Mouse (Mus musculus) forebrain, embryonic 15.5 days (tissue): ENCODE data around the gene 4930444G20Rik. TPM values are rescaled to one million over a fixed set of nuclear protein-coding genes. Genes with fewer than 3 reads are reported as not detected.
"Not testable (repeated sequence)": the region's sequence is repeated elsewhere in the genome, so short reads cannot be mapped to it uniquely, and the experiment has no call there.

Experiments
- ATAC-seq: fragments of 200-750 bp; cut with Nextera tagmentation; replicated peaks from 2 replicates; pipeline ENCODE4 v1.8.0; 2017; ENCODE audit warnings: mild to moderate bottlenecking, moderate TSS enrichment, moderate library complexity
- H3K27ac ChIP-seq: fragments of 300-500 bp; sonication (generic); replicated peaks from 2 replicates; pipeline ENCODE4 v1.5.1; 2015; ENCODE audit warnings: mild to moderate bottlenecking, inconsistent platforms
- H3K27me3 ChIP-seq: fragments of 300-500 bp; sonication (generic); 2 replicates; pipeline ENCODE4 v1.6.1; 2015; ENCODE audit warnings: inconsistent platforms
- H3K36me3 ChIP-seq: fragments of 300-500 bp; sonication (generic); 2 replicates; pipeline ENCODE4 v1.6.1; 2015; ENCODE audit warnings: mild to moderate bottlenecking, inconsistent platforms
- H3K4me1 ChIP-seq: fragments of 300-500 bp; sonication (generic); 2 replicates; pipeline ENCODE4 v1.6.1; 2015; ENCODE audit warnings: inconsistent platforms
- H3K4me2 ChIP-seq: fragments of 300-500 bp; sonication (generic); replicated peaks from 2 replicates; pipeline ENCODE4 v1.6.1; 2015; ENCODE audit warnings: mild to moderate bottlenecking, inconsistent platforms
- H3K4me3 ChIP-seq: fragments of 300-500 bp; sonication (generic); 2 replicates; pipeline ENCODE4 v1.5.1; 2015; ENCODE audit warnings: mild to moderate bottlenecking, inconsistent platforms
- H3K9ac ChIP-seq: fragments of 300-500 bp; sonication (generic); replicated peaks from 2 replicates; pipeline ENCODE4 v1.6.1; 2015; ENCODE audit warnings: mild to moderate bottlenecking, inconsistent platforms
- H3K9me3 ChIP-seq: fragments of 300-500 bp; sonication (generic); 2 replicates; pipeline ENCODE4 v1.6.1; 2016; ENCODE audit warnings: inconsistent platforms
- WGBS: fragments of 180-500 bp; shearing (Covaris S2); methylation state at CpG from one replicate; pipeline ENCODE4 v1.1.7; 2015; ENCODE audit warnings: mixed read lengths; 5-methylcytosine and 5-hydroxymethylcytosine counted together
- polyA plus RNA-seq: library from polyadenylated mRNA; unstranded; fragments of >200 nt; fragmentation: Nextera tagmentation; extraction: Ambion mirVana; gene quantifications from 2 replicates; pipeline ENCODE4 v1.2.1, GENCODE M21; 2015

4930444G20Rik gene
- polyA plus RNA-seq, result not detected in 2 replicates

- 94% methylated on average over 7 of the region's 7 CpGs for WGBS
- not testable (repeated sequence) for H3K27ac ChIP-seq, H3K36me3 ChIP-seq, H3K4me1 ChIP-seq, H3K9ac ChIP-seq, H3K4me3 ChIP-seq, H3K27me3 ChIP-seq, H3K9me3 ChIP-seq, ATAC-seq, H3K4me2 ChIP-seq
These were observed at the start of gene 4930444G20Rik for GRCm38 (mm10) chr10:22067979-22068378. TSS of gene 4930444G20Rik (minus strand) at chr10:22068079.

- Histone ChIP-seq H3K27me3 (no peaks in the 10 kb centered on the region), H3K4me2 (no peak overlapping the region), H3K27ac (no peak overlapping the region), H3K4me1 (no peaks in the 10 kb centered on the region), H3K4me3 (no peak overlapping the region), H3K9ac (no peak overlapping the region), H3K36me3 (no peaks in the 10 kb centered on the region), H3K9me3 (no peaks in the 10 kb centered on the region)
- no peak for ATAC-seq
- WGBS, result 84% methylated on average over 2 of the region's 2 CpGs
These were observed 6.7 kb upstream of the 4930444G20Rik start for GRCm38 (mm10) chr10:22074531-22074930.

- no peaks in the 10 kb centered on the region for H3K9me3 ChIP-seq
- no peak overlapping the region for H3K4me3 ChIP-seq
- no peaks in the 10 kb centered on the region for H3K4me1 ChIP-seq
- ATAC-seq, result no peak
- H3K36me3 ChIP-seq, result no peaks in the 10 kb centered on the region
- 65% methylated on average over 2 of the region's 2 CpGs for WGBS
- no peak overlapping the region for H3K27ac ChIP-seq
- H3K9ac ChIP-seq, result no peak overlapping the region
- no peaks in the 10 kb centered on the region for H3K27me3 ChIP-seq
- no peak overlapping the region for H3K4me2 ChIP-seq
These were observed 4.9 kb upstream of the 4930444G20Rik start for GRCm38 (mm10) chr10:22072739-22073138.

- no peak for ATAC-seq
- no peak overlapping the region for H3K4me2 ChIP-seq
- H3K4me1 ChIP-seq, result no peaks in the 10 kb centered on the region
- no peaks in the 10 kb centered on the region for H3K36me3 ChIP-seq
- no peaks in the 10 kb centered on the region for H3K27me3 ChIP-seq
- H3K9ac ChIP-seq, result no peak overlapping the region
- no peaks in the 10 kb centered on the region for H3K9me3 ChIP-seq
- 71% methylated on average over 4 of the region's 4 CpGs for WGBS
- H3K4me3 ChIP-seq, result no peak overlapping the region
- no peak overlapping the region for H3K27ac ChIP-seq
These were observed 2.7 kb upstream of the 4930444G20Rik start for GRCm38 (mm10) chr10:22070576-22070975.

- no peak overlapping the region for H3K4me2 ChIP-seq
- no peak overlapping the region for H3K9ac ChIP-seq
- H3K9me3 ChIP-seq, result no peaks in the 10 kb centered on the region
- ATAC-seq, result no peak
- no peaks in the 10 kb centered on the region for H3K27me3 ChIP-seq
- no peak overlapping the region for H3K4me3 ChIP-seq
- no peak overlapping the region for H3K27ac ChIP-seq
- H3K4me1 ChIP-seq, result no peaks in the 10 kb centered on the region
- WGBS, result 99% methylated on average over 2 of the region's 2 CpGs
- H3K36me3 ChIP-seq, result no peaks in the 10 kb centered on the region
These were observed 2.3 kb upstream of the 4930444G20Rik start for GRCm38 (mm10) chr10:22070168-22070567.

- H3K4me3 ChIP-seq, result peak overlapping the region; percentile 54; the same call in 1 of the 2 replicates
- no peaks in the 10 kb centered on the region for H3K36me3 ChIP-seq
- no peaks in the 10 kb centered on the region for H3K27me3 ChIP-seq
- ATAC-seq, result no peak
- H3K4me2 ChIP-seq, result peak overlapping the region; percentile 79
- H3K27ac ChIP-seq, result no peak overlapping the region
- 98% methylated on average over 2 of the region's 2 CpGs for WGBS
- H3K4me1 ChIP-seq, result peaks cover 5% of the 10 kb centered on the region; the same call in 1 of the 2 replicates
- H3K9me3 ChIP-seq, result no peaks in the 10 kb centered on the region
- H3K9ac ChIP-seq, result 0 out of 2 replicates have a peak overlapping the region, but pooled peaks have one; percentile 61
These were observed 8.5 kb downstream of the 4930444G20Rik start for GRCm38 (mm10) chr10:22059415-22059814.

GRCm38 (mm10) chr10:22059026-22059325 is 8.9 kb downstream of the 4930444G20Rik start:
- H3K9me3 ChIP-seq, result no peaks in the 10 kb centered on the region
- ATAC-seq, result no peak
- H3K4me1 ChIP-seq, result peaks cover 5% of the 10 kb centered on the region; the same call in 1 of the 2 replicates
- 21% methylated on average over 12 of the region's 12 CpGs for WGBS
- H3K9ac ChIP-seq, result peak overlapping the region; percentile 61
- no peaks in the 10 kb centered on the region for H3K27me3 ChIP-seq
- H3K36me3 ChIP-seq, result no peaks in the 10 kb centered on the region
- H3K4me3 ChIP-seq, result peak overlapping the region; percentile 54
- H3K4me2 ChIP-seq, result peak overlapping the region; percentile 79
- no peak overlapping the region for H3K27ac ChIP-seq

GRCm38 (mm10) chr10:22058218-22059025 is 9.5 kb downstream of the 4930444G20Rik start:
- Histone ChIP-seq H3K4me3 (peak overlapping the region; percentile 54), H3K4me2 (peak overlapping the region; percentile 79), H3K27ac (no peak overlapping the region), H3K9me3 (no peaks in the 10 kb centered on the region), H3K9ac (peak overlapping the region; percentile 61), H3K4me1 (peaks cover 5% of the 10 kb centered on the region; the same call in 1 of the 2 replicates), H3K36me3 (no peaks in the 10 kb centered on the region), H3K27me3 (no peaks in the 10 kb centered on the region)
- 8% methylated on average over 41 of the region's 41 CpGs for WGBS
- peak; percentile 99 for ATAC-seq

- Histone ChIP-seq H3K27ac (no peak overlapping the region), H3K9me3 (no peaks in the 10 kb centered on the region), H3K9ac (no peak overlapping the region), H3K4me2 (no peak overlapping the region), H3K4me3 (no peak overlapping the region), H3K27me3 (no peaks in the 10 kb centered on the region), H3K36me3 (no peaks in the 10 kb centered on the region), H3K4me1 (peaks cover 5% of the 10 kb centered on the region; the same call in 1 of the 2 replicates)
- no peak for ATAC-seq
These were observed 12.6 kb downstream of the 4930444G20Rik start for GRCm38 (mm10) chr10:22055308-22055707.

- not testable (repeated sequence) for ATAC-seq, H3K4me3 ChIP-seq, H3K4me2 ChIP-seq, H3K36me3 ChIP-seq, H3K27ac ChIP-seq, H3K9me3 ChIP-seq, H3K27me3 ChIP-seq, H3K9ac ChIP-seq, H3K4me1 ChIP-seq
- WGBS, result 11% methylated on average over 3 of the region's 3 CpGs
These were observed 31.6 kb downstream of the 4930444G20Rik start for GRCm38 (mm10) chr10:22036256-22036655.

- Histone ChIP-seq H3K36me3 (no peaks in the 10 kb centered on the region), H3K9ac (no peak overlapping the region), H3K4me3 (no peak overlapping the region), H3K4me2 (no peak overlapping the region), H3K27me3 (peaks cover 2% of the 10 kb centered on the region; the same call in 1 of the 2 replicates), H3K4me1 (no peaks in the 10 kb centered on the region), H3K9me3 (peaks cover 3% of the 10 kb centered on the region; the same call in 1 of the 2 replicates), H3K27ac (no peak overlapping the region)
- WGBS, result 9% methylated on average over 9 of the region's 9 CpGs
- ATAC-seq, result no peak
These were observed 33.6 kb downstream of the 4930444G20Rik start for GRCm38 (mm10) chr10:22034303-22034702.

- Histone ChIP-seq H3K27me3 (no peaks in the 10 kb centered on the region), H3K9ac (no peak overlapping the region), H3K27ac (no peak overlapping the region), H3K9me3 (no peaks in the 10 kb centered on the region), H3K4me2 (no peak overlapping the region), H3K36me3 (no peaks in the 10 kb centered on the region), H3K4me3 (no peak overlapping the region), H3K4me1 (no peaks in the 10 kb centered on the region)
- WGBS, result 92% methylated on average over 4 of the region's 4 CpGs
- ATAC-seq, result no peak
These were observed 49.3 kb downstream of the 4930444G20Rik start for GRCm38 (mm10) chr10:22018618-22019017.
